Mouse (Mus musculus) ES-Bruce4 (cell line): ENCODE data around the gene C1qb.

ENCODE experiments used
- CTCF ChIP-seq: IDR thresholded peaks from one replicate; pipeline ENCODE4 v1.8.1; 2011; ENCODE audit warnings: low read depth, low read length
- EP300 ChIP-seq: IDR thresholded peaks from 2 replicates; pipeline ENCODE4 v1.6.1; 2011; ENCODE audit warnings: low read depth, low read length; ENCODE audit not compliant: insufficient read depth
- POLR2A ChIP-seq: IDR thresholded peaks from one replicate; pipeline ENCODE4 v1.8.1; 2011; ENCODE audit warnings: low read length; ENCODE audit not compliant: insufficient read depth

DNA sequence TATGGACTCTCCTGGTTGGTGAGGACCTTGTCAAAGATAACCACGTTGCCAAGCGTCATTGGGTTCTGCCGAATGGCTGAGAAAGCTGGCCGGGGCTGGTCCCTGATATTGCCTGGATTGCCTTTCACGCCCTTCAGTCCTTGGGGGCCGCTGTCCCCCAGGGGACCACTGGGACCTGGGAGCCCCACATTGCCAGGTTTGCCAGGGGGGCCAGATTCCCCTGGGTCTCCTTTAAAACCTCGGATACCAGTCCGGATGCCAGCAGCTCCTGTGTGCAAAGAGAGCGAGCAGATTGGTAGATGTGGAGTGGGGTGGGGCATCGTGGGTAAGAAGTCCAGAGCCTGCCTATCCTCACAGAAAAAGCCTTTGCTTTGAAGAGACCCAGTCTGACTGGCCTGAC, 10.5 kb upstream of the C1qb start:
- no peak for TF ChIP-seq CTCF
- no peak for TF ChIP-seq POLR2A
- TF ChIP-seq EP300, result no peak
